Mouse (Mus musculus) left cerebral cortex, postnatal 4 days (tissue): ENCODE data around the gene Sntg2. TPM values are rescaled to one million over a fixed set of nuclear protein-coding genes. Genes with fewer than 3 reads are reported as not detected.

Source experiments
- DNase-seq: peaks from one replicate; pipeline ENCODE4 v3.0.0-alpha.2; 2022
- intact Hi-C: fragments of 180-260 bp; cut with DNase I; formaldehyde crosslinking; loops from one replicate; pipeline ENCODE4 v1.15.1; 2025
- total RNA-seq, 2 experiments: library from RNA; stranded (reverse); gene quantifications; 2 replicates each; pipeline ENCODE4 v1.2.3; 2021

Gene Sntg2
- total RNA-seq, 2 experiments from 2014 or later, result 7.4 to 7.5 TPM

DNA sequence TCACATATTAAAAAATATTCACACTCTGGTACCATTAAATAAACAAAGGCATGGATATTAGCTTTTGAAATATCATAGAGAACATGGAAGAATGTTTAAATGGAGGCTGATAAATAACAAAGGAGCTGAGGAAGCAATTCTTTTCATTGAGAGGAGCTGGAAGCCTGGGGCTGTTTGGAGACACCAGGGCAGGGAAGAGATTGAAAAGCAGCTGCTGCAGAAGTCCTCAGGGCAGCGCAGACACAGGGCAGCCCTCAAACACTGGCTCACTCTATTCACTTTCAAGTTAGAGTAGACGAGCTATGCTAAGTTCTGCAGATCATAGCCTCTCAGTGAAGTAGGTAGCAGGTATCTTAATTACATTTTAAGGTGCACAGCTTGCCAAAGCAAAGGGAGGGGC, 164.6 kb downstream of the Sntg2 start:
- DNase-seq, result no peak
- intact Hi-C loops, result loop anchor here (10.0 kb wide), 1 partner anchor 154 kb away; no protein-coding TSS in a partner anchor

- intact Hi-C loops, result loop anchor here (10.0 kb wide), 1 partner anchor 153 kb away; no protein-coding TSS in a partner anchor
- DNase-seq, result no peak
Observed at GRCm38 (mm10) chr12:30208087-30208486, 165.1 kb downstream of the Sntg2 start.

GRCm38 (mm10) chr12:30204457-30204856, 168.7 kb downstream of the Sntg2 start:
- DNase-seq, result no peak
- intact Hi-C loops, result loop anchor here (10.0 kb wide), 1 partner anchor 150 kb away; no protein-coding TSS in a partner anchor

DNA sequence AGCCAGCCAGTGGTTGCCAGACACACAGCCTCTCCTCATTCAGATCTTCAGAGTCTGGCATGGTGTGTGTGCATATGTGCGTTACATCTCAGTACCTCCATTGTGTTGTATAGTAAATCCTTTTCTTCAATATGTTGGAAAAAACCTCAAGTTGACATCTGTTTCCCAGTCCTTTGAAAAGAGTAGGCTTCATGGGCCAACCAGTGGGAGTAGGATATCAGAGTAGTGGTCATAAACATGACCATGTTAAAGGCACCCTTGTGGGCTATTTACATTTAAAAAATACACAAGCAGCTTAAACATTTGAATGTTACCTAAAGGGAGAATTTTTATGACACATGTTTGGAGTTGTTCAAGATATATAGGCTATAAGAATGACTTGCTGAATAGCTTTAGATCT, 170.4 kb downstream of the Sntg2 start:
- DNase-seq, result no peak
- intact Hi-C loops, result loop anchor here (10.0 kb wide), 1 partner anchor 148 kb away; no protein-coding TSS in a partner anchor

DNA sequence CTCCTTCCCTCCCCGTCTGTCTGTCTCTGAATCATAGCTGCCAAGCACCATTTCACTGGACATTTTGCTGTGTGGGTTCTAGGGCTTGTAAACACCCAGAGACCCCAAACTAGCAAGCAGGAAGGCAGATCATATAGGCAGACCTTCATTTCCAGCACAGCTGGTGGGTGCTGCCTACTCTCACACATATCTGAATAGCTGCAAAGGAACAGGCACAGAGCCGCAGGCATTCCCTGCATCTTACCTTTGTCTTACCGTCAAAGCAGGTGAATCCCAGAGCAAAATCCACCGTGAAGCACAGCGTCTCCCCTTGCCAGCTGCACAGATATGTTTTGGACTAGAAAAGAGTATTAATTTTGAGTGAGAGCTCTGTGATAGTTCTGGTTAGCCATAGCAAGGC, 172.1 kb downstream of the Sntg2 start:
- DNase-seq, result no peak
- intact Hi-C loops, result loop anchor here (10.0 kb wide), 1 partner anchor 146 kb away; no protein-coding TSS in a partner anchor

DNA sequence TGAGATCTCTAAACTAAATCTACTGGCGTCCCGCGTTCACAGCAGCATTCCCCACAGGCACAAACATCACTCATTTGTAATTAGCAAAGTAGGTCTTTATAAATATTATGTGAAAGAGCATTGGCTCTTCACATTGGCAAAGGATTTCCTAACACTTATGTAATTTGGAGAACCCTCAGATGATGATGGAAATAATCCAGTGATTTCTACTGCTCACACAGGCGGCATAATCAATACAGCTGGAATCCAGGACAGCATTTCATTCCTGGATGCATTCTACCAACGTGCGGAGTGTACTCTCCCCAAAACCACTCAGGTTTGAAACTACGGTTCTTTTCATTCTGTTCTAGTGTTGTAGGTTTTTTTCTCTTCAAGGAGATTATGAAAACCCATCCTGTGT, 172.6 kb downstream of the Sntg2 start:
- no peak for DNase-seq
- intact Hi-C loops, result loop anchor here (1.0 to 10.0 kb wide), 2 partner anchors 146 to 169 kb away; no protein-coding TSS in a partner anchor

- DNase-seq, result peak; percentile 9
- intact Hi-C loops, result loop anchor here (1.0 to 10.0 kb wide), 3 partner anchors 145 to 378 kb away; no protein-coding TSS in a partner anchor
Observed at GRCm38 (mm10) chr12:30199735-30200134, 173.4 kb downstream of the Sntg2 start.

DNA sequence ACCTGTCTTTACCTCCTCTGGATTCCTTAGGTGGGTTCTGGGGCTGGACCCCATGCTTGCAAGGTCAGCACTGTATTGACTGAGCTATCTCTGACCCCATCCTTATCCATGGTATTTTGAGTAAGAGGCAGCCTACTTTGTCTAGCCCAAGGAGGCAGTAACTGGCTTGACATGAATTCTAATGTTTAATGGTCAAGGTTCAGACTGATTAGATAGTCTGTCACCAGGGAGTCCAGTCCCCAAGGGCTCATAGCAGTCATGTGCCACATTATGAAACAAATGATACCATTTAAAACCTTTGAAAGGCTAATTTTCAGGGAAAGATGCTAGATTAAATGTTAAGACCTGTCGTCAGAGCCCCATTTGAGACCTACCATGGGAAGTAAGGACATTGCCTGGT, 174.9 kb downstream of the Sntg2 start:
- intact Hi-C loops, result loop anchor here (5.0 kb wide), 1 partner anchor 379 kb away; no protein-coding TSS in a partner anchor
- DNase-seq, result no peak

- no peak for DNase-seq
- intact Hi-C loops, result no loop called here
Observed at GRCm38 (mm10) chr12:30181721-30182120, 191.5 kb downstream of the Sntg2 start.

DNA sequence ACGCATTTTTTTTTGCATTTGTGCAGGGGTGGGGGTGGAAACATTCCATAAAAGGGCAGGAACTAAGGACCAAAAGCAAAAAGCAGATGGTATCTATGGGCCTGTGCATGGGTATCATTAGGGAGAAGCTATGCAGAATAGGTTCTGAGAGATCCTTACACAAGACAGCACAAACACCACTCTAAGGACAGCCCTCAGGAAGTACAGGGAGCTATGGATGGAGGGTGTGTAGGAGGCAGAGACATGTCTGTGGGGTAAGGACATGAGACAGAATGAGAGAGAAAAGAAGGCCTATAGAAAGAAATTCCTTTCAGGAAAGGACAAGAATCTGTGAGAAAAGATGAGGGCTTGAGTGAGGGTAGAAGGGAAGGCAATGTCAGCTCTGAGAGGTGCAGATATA, 193.6 kb downstream of the Sntg2 start:
- intact Hi-C loops, result no loop called here
- DNase-seq, result no peak

GRCm38 (mm10) chr12:30177966-30178365, 195.2 kb downstream of the Sntg2 start:
- intact Hi-C loops, result no loop called here
- peak; percentile 11 for DNase-seq

DNA sequence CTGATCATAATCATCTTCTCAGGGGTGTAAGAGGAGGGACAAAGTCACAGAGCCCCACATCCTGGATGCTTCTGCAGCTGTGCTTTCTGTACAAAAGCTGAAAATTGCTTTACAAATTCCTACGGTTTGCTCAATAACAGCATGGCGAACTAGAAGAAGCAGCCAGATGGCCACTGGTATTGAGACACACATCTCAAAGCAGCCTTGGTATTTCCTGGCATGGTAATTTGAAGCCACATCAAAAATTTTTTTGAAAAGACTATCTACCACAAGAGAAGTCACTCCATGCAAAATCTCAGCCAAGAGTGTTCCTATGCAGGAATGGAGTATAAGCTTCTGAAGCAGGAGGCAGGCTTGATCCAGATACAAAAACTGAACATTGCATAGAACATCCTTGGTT, 195.6 kb downstream of the Sntg2 start:
- DNase-seq, result no peak
- intact Hi-C loops, result no loop called here

- intact Hi-C loops, result no loop called here
- no peak for DNase-seq
Observed at GRCm38 (mm10) chr12:30168491-30168890, 204.7 kb downstream of the Sntg2 start.

DNA sequence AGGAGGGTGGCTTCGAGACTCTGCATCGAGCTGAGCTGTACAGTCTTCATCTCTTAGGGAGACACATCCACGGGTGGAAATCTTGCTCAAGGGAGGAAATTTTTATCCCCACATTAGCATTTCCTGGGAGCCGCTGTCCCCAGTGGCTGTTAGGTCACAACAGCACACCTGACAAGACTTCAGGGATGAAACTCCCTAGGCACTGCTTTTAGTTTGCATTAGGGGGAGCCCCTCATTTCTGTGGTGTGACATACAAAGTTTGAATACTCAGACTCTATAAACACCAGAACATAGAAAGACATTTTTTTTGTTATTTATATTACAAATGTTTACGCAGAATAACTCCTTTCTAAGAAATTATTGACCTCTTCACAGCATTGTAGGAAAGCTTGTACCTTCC, 208.6 kb downstream of the Sntg2 start:
- DNase-seq, result no peak
- intact Hi-C loops, result no loop called here

- no peak for DNase-seq
- intact Hi-C loops, result no loop called here
Observed at GRCm38 (mm10) chr12:30164005-30164404, 209.2 kb downstream of the Sntg2 start.

DNA sequence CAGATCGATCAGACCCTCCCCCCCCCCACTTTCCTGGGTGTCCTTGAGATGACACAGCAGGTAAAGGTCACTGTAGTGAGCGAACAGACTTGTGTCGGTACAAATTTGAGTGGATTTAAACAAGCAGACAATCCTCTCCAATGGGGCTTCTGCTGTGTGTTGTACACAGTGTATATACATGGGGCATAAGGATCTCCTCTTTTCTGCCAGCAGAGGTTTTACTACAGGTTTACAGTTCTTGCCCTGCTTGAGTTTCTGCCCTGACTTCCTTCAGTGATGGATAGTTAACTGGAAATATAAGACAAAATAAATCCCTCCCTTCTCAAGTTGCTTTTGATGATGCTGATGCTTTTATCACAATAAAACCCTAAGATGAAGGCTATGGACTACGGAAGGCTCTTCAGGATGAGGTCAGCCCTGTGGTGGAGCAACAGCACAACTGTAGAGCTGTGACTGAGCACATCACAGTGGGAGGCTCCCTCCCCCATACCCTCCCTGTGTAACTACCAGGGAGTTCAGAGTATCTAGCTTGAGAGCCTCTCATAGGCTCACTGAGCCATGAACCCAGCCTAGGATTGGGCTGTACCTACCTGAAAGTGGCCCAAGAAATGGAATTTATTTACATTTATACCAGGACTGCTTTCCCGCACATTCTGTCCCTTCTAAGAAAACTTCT, 211.3 kb downstream of the Sntg2 start:
- intact Hi-C loops, result no loop called here

GRCm38 (mm10) chr12:30160475-30160874, 212.7 kb downstream of the Sntg2 start:
- intact Hi-C loops, result no loop called here
- DNase-seq, result peak; percentile 32

More for the DNA sequence above, 211.3 kb downstream of the Sntg2 start:
- DNase-seq, result no peak

- intact Hi-C loops, result no loop called here
Observed at GRCm38 (mm10) chr12:30159788-30160187, 213.4 kb downstream of the Sntg2 start.

GRCm38 (mm10) chr12:30154079-30154673, 219.0 kb downstream of the Sntg2 start:
- DNase-seq, result peak; percentile 28
- intact Hi-C loops, result no loop called here

More at GRCm38 (mm10) chr12:30159788-30160187, 213.4 kb downstream of the Sntg2 start:
- DNase-seq, result no peak

- peak; percentile 10 for DNase-seq
- intact Hi-C loops, result no loop called here
Observed at GRCm38 (mm10) chr12:30142085-30142484, 231.1 kb downstream of the Sntg2 start.

DNA sequence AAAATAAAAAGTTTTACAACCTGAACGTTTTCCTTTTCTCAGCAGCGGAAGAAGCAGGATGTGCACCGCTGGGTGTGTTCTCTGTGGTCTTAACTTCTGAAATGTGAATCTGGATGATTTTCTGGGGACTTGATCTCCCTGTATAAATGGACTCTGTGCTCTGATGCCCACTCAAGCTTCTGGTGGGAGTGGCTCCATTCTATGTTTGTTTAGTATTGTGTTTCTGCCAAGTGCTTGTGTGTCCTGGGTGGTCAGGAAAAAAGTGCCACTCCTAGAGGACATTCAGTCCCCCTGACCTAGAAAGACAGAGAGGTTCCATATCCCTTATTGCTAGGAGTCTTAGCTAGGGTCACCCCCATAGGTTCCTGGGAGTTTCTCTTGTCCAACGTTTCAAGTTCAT, 240.7 kb downstream of the Sntg2 start, which contains the start of gene Tpo:
Gene Tpo (minus strand): TSS at position 101 of the 400 bp plus-strand sequence.
- intact Hi-C loops, result no loop called here

GRCm38 (mm10) chr12:30129411-30129716, 243.8 kb downstream of the Sntg2 start:
- intact Hi-C loops, result loop anchor here (2.0 to 5.0 kb wide), 2 partner anchors 239 to 448 kb away; no protein-coding TSS in a partner anchor
- DNase-seq, result no peak

More for the DNA sequence above, 240.7 kb downstream of the Sntg2 start, which contains the start of gene Tpo:
- DNase-seq, result no peak
